Comparison of ENCODE assay signal across 18 mouse cellular contexts in the genomic region with DNA sequence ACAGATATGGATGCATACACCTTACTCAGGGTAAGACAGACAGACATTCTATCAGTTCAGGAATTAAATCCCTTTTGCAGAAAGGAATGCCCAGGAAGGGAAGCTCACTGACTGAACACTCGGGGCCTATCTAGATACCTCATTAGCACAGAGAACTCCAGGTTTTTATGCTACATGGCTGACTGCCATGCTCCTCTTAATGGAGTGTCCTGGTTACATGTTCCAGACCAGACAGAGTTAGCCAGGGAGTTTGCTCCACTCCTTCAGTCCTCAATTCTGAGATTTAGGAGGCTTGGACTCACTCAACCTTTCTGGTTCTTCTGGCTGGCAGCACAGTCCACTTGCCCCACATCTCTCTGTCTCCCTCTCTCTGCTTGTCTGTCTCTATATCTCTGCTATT.
"Had no signal": no experiment of that assay in that cellular context is flagged by ENCODE, and none has a peak within 500 bp of the region (broad histone marks: within the 10 kb centered on the region; RNA-seq: fewer than 3 reads in every experiment).

No protein-coding gene starts in this region.

- H3K9me3 ChIP-seq: limb, embryonic 13.5 days; megakaryocyte, embryonic 14.5 days; midbrain, embryonic 15.5 days; neural tube, embryonic 13.5 days had no signal

- H3K27me3 ChIP-seq: limb, embryonic 13.5 days; megakaryocyte, embryonic 14.5 days; midbrain, embryonic 15.5 days; neural tube, embryonic 13.5 days had no signal

- ATAC-seq: hindbrain, postnatal 0 days; midbrain, embryonic 15.5 days had no signal

- H3K9ac ChIP-seq: limb, embryonic 13.5 days; liver, embryonic 14.5 days; midbrain, embryonic 15.5 days; neural tube, embryonic 13.5 days had no signal

- DNase-seq: kidney, adult 11 months; kidney, adult 9 months; kidney, postnatal 10 days; kidney, postnatal 4 days; left cerebral cortex, postnatal 4 days; retina, postnatal 1 day; right cerebral cortex, postnatal 4 days; spleen, adult 18-20 months; thymus, adult 18-20 months; thymus, postnatal 14 days had no signal

- H3K4me3 ChIP-seq: limb, embryonic 13.5 days; megakaryocyte, embryonic 14.5 days; midbrain, embryonic 15.5 days; neural tube, embryonic 13.5 days had no signal

- H3K27ac ChIP-seq: hindbrain, postnatal 0 days; limb, embryonic 13.5 days; liver, embryonic 14.5 days; macrophage; midbrain, embryonic 15.5 days; neural tube, embryonic 13.5 days had no signal

- H3K4me1 ChIP-seq: megakaryocyte, embryonic 14.5 days had no signal

- H3K36me3 ChIP-seq: limb, embryonic 13.5 days; midbrain, embryonic 15.5 days; neural tube, embryonic 13.5 days had no signal

- H3K4me2 ChIP-seq: limb, embryonic 13.5 days; midbrain, embryonic 11.5 days; midbrain, embryonic 15.5 days; neural tube, embryonic 13.5 days had no signal
